Mouse (Mus musculus) C2C12 (cell line): Measurements from ENCODE around the gene Commd9. TPM values are rescaled to one million over a fixed set of nuclear protein-coding genes. Genes with fewer than 3 reads are reported as not detected.

Experiments
- H3K27me3 ChIP-seq: one replicate; pipeline ENCODE4 v1.6.1; 2011; ENCODE audit not compliant: control insufficient read depth, insufficient read depth, insufficient read length
- H3K36me3 ChIP-seq: one replicate; pipeline ENCODE4 v1.6.1; 2011; ENCODE audit not compliant: control insufficient read depth, insufficient read depth
- H3K4me3 ChIP-seq: one replicate; pipeline ENCODE4 v1.5.1; 2011; ENCODE audit warnings: mild to moderate bottlenecking, control low read depth; ENCODE audit not compliant: poor library complexity, insufficient read depth, severe bottlenecking
- H3K79me2 ChIP-seq: one replicate; pipeline ENCODE4 v1.6.1; 2011; ENCODE audit not compliant: control insufficient read depth, insufficient read depth
- H3K79me3 ChIP-seq: one replicate; pipeline ENCODE4 v1.6.1; 2011; ENCODE audit warnings: low read depth, control low read depth
- H3ac ChIP-seq: one replicate; pipeline ENCODE3; 2011; ENCODE audit warnings: low read depth; ENCODE audit not compliant: control insufficient read depth, insufficient read length
- CEBPB ChIP-seq: IDR thresholded peaks from one replicate; pipeline ENCODE4 v1.6.1; 2011; ENCODE audit warnings: low read depth, mild to moderate bottlenecking, control low read depth, moderate library complexity
- CTCF ChIP-seq: IDR thresholded peaks from one replicate; pipeline ENCODE4 v1.5.1; 2011; ENCODE audit not compliant: control insufficient read depth, insufficient read depth, insufficient read length
- FOSL1 ChIP-seq: IDR thresholded peaks from one replicate; pipeline ENCODE4 v1.8.0; 2011; ENCODE audit warnings: mild to moderate bottlenecking, low read length; ENCODE audit not compliant: poor library complexity, insufficient read depth, severe bottlenecking
- MAX ChIP-seq: IDR thresholded peaks from one replicate; pipeline ENCODE4 v1.6.1; 2011; ENCODE audit warnings: mild to moderate bottlenecking, control low read depth
- MYOD1 ChIP-seq: IDR thresholded peaks from one replicate; pipeline ENCODE4 v1.6.1; 2011; ENCODE audit warnings: low read depth; ENCODE audit not compliant: control insufficient read depth, insufficient read length
- MYOG ChIP-seq: IDR thresholded peaks from one replicate; pipeline ENCODE4 v1.6.1; 2011; ENCODE audit not compliant: control insufficient read depth, insufficient read length; ENCODE audit errors: extremely low read depth
- USF1 ChIP-seq: IDR thresholded peaks from one replicate; pipeline ENCODE4 v1.6.1; 2011; ENCODE audit warnings: low read depth, mild to moderate bottlenecking, control low read depth, moderate library complexity
- polyA plus RNA-seq: library from polyadenylated mRNA; unstranded; fragments of >200 nt; fragmentation: generic; extraction: Trizol; gene quantifications from one replicate; pipeline ENCODE4 v1.2.1, GENCODE M21; 2012; ENCODE audit warnings: missing spikeins

Gene Commd9
- polyA plus RNA-seq, 1 experiment = 55.4 TPM

- Histone ChIP-seq H3K4me3 (no peak overlapping the region), H3ac (no peak overlapping the region), H3K79me3 (no peaks in the 10 kb centered on the region), H3K27me3 (no peaks in the 10 kb centered on the region), H3K79me2 (no peaks in the 10 kb centered on the region), H3K36me3 (no peaks in the 10 kb centered on the region)
- no peak for TF ChIP-seq USF1
- TF ChIP-seq CTCF = no peak
- TF ChIP-seq MYOD1 = no peak
- no peak for TF ChIP-seq MAX
- TF ChIP-seq FOSL1 = no peak
- TF ChIP-seq MYOG = no peak
- no peak for TF ChIP-seq CEBPB
These were observed 23.6 kb upstream of the Commd9 start for GRCm38 (mm10) chr2:101862219-101863123.

DNA sequence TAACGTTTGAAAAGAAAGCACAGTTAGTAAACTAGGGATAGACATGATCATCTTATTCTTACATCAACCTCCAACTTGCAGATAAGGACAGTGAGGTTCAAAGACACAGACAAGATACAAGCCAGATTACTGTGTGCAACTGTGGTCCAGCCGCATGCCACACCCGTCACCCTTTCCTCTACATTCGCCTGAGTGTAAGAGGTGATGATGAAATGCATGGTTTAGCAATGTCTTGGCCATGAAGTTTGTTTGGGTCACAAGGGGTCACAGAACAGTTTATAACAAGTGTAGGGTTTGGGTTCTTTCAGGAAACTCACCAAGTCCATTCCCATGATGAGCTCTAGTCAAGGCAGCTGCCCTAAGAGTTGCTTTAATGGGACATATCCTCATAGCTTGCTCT lies 17.4 kb upstream of the Commd9 start:
- H3K27me3 ChIP-seq = peaks cover 6% of the 10 kb centered on the region
- no peak overlapping the region for H3ac ChIP-seq
- H3K4me3 ChIP-seq = no peak overlapping the region
- TF ChIP-seq CTCF (no peak), FOSL1 (no peak), MYOG (no peak), MYOD1 (no peak), USF1 (no peak), CEBPB (no peak), MAX (no peak)
- H3K79me3 ChIP-seq = no peaks in the 10 kb centered on the region
- no peaks in the 10 kb centered on the region for H3K36me3 ChIP-seq
- H3K79me2 ChIP-seq = no peaks in the 10 kb centered on the region

GRCm38 (mm10) chr2:101871179-101871578 lies 14.9 kb upstream of the Commd9 start:
- no peak overlapping the region for H3K4me3 ChIP-seq
- TF ChIP-seq USF1 = no peak
- no peak for TF ChIP-seq FOSL1
- TF ChIP-seq MYOD1 = no peak
- TF ChIP-seq CTCF = no peak
- no peak for TF ChIP-seq CEBPB
- no peak for TF ChIP-seq MYOG
- no peak for TF ChIP-seq MAX
- H3K36me3 ChIP-seq = no peaks in the 10 kb centered on the region
- H3K79me2 ChIP-seq = no peaks in the 10 kb centered on the region
- no peak overlapping the region for H3ac ChIP-seq
- no peaks in the 10 kb centered on the region for H3K79me3 ChIP-seq
- H3K27me3 ChIP-seq = peaks cover 15% of the 10 kb centered on the region

- Histone ChIP-seq H3K4me3 (no peak overlapping the region), H3K79me3 (peaks cover 2% of the 10 kb centered on the region), H3K79me2 (peaks cover 2% of the 10 kb centered on the region), H3K36me3 (no peaks in the 10 kb centered on the region), H3ac (no peak overlapping the region), H3K27me3 (peaks cover 9% of the 10 kb centered on the region)
- TF ChIP-seq USF1 = no peak
- TF ChIP-seq FOSL1 = no peak
- no peak for TF ChIP-seq CEBPB
- no peak for TF ChIP-seq MYOG
- no peak for TF ChIP-seq MAX
- TF ChIP-seq CTCF = no peak
- TF ChIP-seq MYOD1 = no peak
These were observed 4.4 kb upstream of the Commd9 start for GRCm38 (mm10) chr2:101881471-101882162.

- Histone ChIP-seq H3K4me3 (no peak within 1 kb of the TSS), H3K79me3 (peaks cover 2% of the 10 kb centered on the region), H3ac (no peak within 1 kb of the TSS), H3K27me3 (peaks cover 6% of the 10 kb centered on the region), H3K79me2 (peaks cover 5% of the 10 kb centered on the region), H3K36me3 (no peaks in the 10 kb centered on the region)
- no peak for TF ChIP-seq MAX
- no peak for TF ChIP-seq CTCF
- no peak for TF ChIP-seq FOSL1
- TF ChIP-seq MYOG = no peak
- TF ChIP-seq CEBPB = no peak
- no peak for TF ChIP-seq USF1
- TF ChIP-seq MYOD1 = no peak
These were observed 3.0 kb upstream of the Commd9 start, which contains the start of gene Prr5l for GRCm38 (mm10) chr2:101882998-101883397. Gene Prr5l (minus strand): TSS chr2:101883027.
